Mouse (Mus musculus) small intestine, adult 2 months (tissue): Measurements from ENCODE around the gene Cd300ld3. TPM values are rescaled to one million over a fixed set of nuclear protein-coding genes. Genes with fewer than 3 reads are reported as not detected.

ENCODE experiments used
- H3K27ac ChIP-seq: fragments of 200-500 bp; 2 replicates; pipeline ENCODE4 v1.5.1; 2012; ENCODE audit warnings: low read depth, low read length, control low read depth, inconsistent platforms; ENCODE audit not compliant: insufficient read depth
- H3K27me3 ChIP-seq: fragments of 200-500 bp; 2 replicates; pipeline ENCODE4 v1.6.1; 2012; ENCODE audit warnings: mild to moderate bottlenecking, moderate library complexity, low read length, inconsistent platforms; ENCODE audit not compliant: control insufficient read depth, insufficient read depth
- H3K36me3 ChIP-seq: fragments of 200-500 bp; 2 replicates; pipeline ENCODE4 v1.6.1; 2012; ENCODE audit warnings: mild to moderate bottlenecking, low read length, control low read depth, inconsistent platforms; ENCODE audit not compliant: control insufficient read depth, insufficient read depth
- H3K4me1 ChIP-seq: fragments of 200-500 bp; 2 replicates; pipeline ENCODE4 v1.6.1; 2012; ENCODE audit warnings: low read length, inconsistent platforms, mixed read lengths; ENCODE audit not compliant: control insufficient read depth, insufficient read depth, insufficient read length
- H3K4me3 ChIP-seq: fragments of 200-500 bp; 2 replicates; pipeline ENCODE4 v1.5.1; 2012; ENCODE audit warnings: low read depth, mild to moderate bottlenecking, control low read depth, inconsistent platforms, low read length, moderate library complexity
- CTCF ChIP-seq: fragments of 200-500 bp; IDR thresholded peaks from 2 replicates; pipeline ENCODE4 v1.5.1; 2012; ENCODE audit warnings: low read depth, mild to moderate bottlenecking, control low read depth, inconsistent platforms, low read length, moderate library complexity, mixed read lengths; ENCODE audit not compliant: insufficient replicate concordance, insufficient read length; ENCODE audit errors: extremely low read depth
- POLR2A ChIP-seq: fragments of 200-500 bp; IDR thresholded peaks from 2 replicates; pipeline ENCODE4 v1.6.1; 2012; ENCODE audit warnings: low read depth, mild to moderate bottlenecking, control low read depth, inconsistent platforms, low read length, moderate library complexity
- WGBS: fragments of 180-500 bp; shearing (Covaris S2); methylation state at CpG from one replicate; pipeline ENCODE4 v1.1.7; 2018; 5-methylcytosine and 5-hydroxymethylcytosine counted together
- polyA plus RNA-seq: library from polyadenylated mRNA; depleted of rRNA; stranded (reverse); fragments of >200 nt; gene quantifications from 2 replicates; pipeline ENCODE4 v1.2.3, GENCODE M21; 2012

Cd300ld3 gene
- polyA plus RNA-seq, 1 experiment = 1.1 TPM

DNA sequence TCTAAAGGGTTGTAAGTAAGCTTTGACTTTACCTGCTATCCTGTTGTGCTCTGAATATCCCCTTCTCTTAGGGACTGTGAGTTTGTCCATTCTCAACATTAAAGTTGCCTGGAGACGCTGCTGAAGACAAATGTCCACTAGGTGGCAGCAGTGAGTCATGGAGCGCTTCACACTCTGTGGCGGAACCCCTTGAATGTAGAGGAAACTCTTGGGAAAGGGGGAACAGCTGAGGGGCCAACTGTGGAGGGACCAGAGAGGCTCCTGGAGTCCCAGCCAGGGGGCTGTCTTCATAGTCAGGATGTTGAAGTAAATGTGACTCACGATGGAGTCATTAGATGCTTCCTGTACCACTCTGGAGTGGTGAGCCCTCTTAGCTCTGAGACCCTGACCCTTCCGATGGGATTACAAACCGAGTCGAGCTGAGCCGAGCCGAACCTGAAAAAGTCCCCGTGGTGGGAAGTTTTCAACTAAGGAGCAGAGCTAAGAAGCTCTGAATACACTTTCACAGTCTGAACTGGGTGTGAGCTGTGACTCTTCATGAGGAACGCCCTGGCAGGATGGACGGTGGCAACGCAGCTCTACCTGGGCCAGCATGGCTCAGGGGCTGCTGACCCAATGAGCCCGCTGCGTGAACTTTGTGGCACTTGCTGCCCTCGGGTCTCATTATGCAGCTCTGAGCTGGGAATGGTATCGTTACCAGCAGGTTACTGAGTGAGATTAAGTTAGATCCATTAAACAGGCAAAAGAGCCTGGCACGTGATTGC lies 35.3 kb upstream of the Cd300ld3 start:
- WGBS = 29% methylated on average over 18 of the region's 18 CpGs

DNA sequence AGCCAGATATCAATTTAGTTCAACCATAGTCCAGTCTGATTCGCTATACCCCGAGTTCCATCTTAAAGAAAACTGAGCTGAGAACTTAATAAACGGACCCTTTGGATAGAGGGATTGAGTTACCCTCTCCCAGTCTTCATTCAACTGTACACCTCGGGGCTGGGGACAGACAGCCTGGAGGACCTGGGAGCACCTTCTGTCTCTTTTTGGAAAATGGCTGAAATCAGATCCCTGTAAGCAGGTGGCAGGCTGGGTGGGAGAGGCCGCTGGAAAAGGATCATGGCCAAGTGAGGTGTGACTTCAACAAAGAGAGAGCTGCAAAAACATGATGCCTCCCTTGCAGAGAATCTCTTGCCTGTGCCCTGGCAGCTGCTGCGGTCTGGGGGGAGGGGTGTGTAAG lies 34.0 kb upstream of the Cd300ld3 start:
- Histone ChIP-seq H3K27ac (no peak overlapping the region), H3K27me3 (no peaks in the 10 kb centered on the region), H3K4me3 (no peak overlapping the region), H3K4me1 (peaks cover 16% of the 10 kb centered on the region), H3K36me3 (no peaks in the 10 kb centered on the region)
- 66% methylated on average over 6 of the region's 6 CpGs for WGBS
- no peak for TF ChIP-seq CTCF
- TF ChIP-seq POLR2A = no peak

More for the DNA sequence above, 35.3 kb upstream of the Cd300ld3 start:
- Histone ChIP-seq H3K4me3 (no peak overlapping the region), H3K4me1 (peaks cover 16% of the 10 kb centered on the region), H3K27ac (peak overlapping the region; percentile 66), H3K36me3 (no peaks in the 10 kb centered on the region), H3K27me3 (no peaks in the 10 kb centered on the region)
- TF ChIP-seq POLR2A (no peak), CTCF (peak; percentile 96; the same call in 1 of the 2 replicates)

DNA sequence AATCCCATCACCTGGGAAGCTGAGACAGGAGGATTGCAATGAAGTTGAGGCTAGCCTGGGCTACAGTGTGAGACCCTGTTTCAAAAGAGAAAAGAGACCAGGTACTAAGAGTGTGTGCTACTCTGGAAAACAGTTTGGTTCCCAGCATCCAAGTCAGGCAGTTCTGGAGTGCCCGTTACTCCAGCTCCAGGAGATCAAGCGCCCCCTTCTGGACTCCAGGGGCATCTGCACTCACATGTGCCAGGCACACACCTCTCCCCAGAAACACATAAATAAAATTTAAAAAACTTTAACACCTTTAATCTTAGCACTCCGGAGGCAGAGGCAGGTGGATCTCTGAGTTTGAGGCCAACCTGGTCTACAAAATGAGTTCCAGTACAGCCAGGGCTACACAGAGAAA lies 33.2 kb upstream of the Cd300ld3 start:
- no peak for TF ChIP-seq POLR2A
- no peak for TF ChIP-seq CTCF
- Histone ChIP-seq H3K36me3 (no peaks in the 10 kb centered on the region), H3K27ac (no peak overlapping the region), H3K27me3 (no peaks in the 10 kb centered on the region), H3K4me1 (peaks cover 16% of the 10 kb centered on the region), H3K4me3 (no peak overlapping the region)
- 61% methylated on average over 3 of the region's 3 CpGs for WGBS

DNA sequence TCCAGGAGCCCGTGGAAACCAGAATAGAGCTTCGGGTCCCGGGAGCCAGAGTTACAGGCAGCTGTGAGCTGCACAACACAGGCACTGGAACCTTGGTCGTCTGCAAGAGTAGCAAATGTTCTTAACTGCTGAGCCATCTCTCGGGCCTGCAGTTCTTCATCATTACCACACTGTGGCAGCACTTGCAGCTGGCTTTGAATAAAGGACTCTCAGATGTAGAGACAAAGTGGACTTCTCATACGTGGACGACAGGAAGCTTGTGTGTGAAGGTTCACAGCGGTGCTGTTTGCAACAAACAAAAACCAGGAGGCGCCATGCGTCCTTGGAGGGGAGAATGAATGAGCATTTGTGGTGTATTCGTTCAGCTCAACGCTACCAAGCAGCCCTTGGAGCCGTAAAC lies 32.7 kb upstream of the Cd300ld3 start:
- 30% methylated on average over 13 of the region's 13 CpGs for WGBS
- no peak for TF ChIP-seq POLR2A
- peak; percentile 62; the same call in 1 of the 2 replicates for TF ChIP-seq CTCF
- H3K4me3 ChIP-seq = no peak overlapping the region
- no peaks in the 10 kb centered on the region for H3K27me3 ChIP-seq
- no peaks in the 10 kb centered on the region for H3K36me3 ChIP-seq
- peaks cover 16% of the 10 kb centered on the region for H3K4me1 ChIP-seq
- no peak overlapping the region for H3K27ac ChIP-seq

DNA sequence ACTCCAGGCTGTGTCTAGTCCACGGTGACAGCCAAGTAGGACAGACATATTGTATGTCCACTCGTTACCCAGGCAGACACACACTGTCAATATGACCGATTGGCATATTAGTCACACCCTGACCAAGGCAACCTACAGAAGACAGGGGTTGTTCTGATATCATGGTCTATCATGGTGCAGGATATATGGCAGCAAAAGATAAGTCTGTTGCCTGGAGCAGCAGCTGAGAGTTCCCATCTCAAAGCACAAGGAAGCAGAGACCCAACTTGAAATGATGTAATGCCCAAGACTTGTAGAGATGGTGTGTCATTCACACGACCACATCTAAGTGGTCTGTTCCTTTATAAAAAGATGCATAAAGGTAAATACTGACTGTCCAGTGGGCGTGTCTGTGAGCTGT lies 30.5 kb upstream of the Cd300ld3 start:
- H3K4me3 ChIP-seq = no peak overlapping the region
- no peaks in the 10 kb centered on the region for H3K36me3 ChIP-seq
- H3K27me3 ChIP-seq = no peaks in the 10 kb centered on the region
- TF ChIP-seq POLR2A = no peak
- no peak for TF ChIP-seq CTCF
- no peak overlapping the region for H3K27ac ChIP-seq
- H3K4me1 ChIP-seq = peaks cover 3% of the 10 kb centered on the region
- 74% methylated on average over 5 of the region's 5 CpGs for WGBS

DNA sequence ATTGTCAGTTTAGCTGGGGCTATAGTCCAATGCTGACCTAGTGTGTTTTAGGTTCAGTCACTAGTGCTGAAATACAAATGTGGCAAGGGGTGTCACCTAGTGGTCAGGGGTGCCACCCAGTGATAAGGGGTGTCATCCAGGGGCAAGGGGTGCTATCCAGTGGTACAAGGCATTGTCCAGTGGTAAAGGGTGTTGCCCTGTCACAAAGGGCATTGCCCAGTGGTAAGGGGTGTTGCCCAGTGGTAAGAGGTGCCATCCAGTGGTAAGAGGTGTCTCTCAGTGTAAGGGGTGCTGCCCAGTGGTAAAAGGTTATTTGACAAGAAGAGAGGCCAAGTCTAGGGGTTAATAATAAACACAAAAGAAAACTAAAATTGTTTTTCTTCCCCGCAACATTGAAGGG lies 29.2 kb upstream of the Cd300ld3 start:
- no peaks in the 10 kb centered on the region for H3K36me3 ChIP-seq
- 91% methylated on average over 1 of the region's 1 CpGs for WGBS
- TF ChIP-seq CTCF (no peak), POLR2A (no peak)

DNA sequence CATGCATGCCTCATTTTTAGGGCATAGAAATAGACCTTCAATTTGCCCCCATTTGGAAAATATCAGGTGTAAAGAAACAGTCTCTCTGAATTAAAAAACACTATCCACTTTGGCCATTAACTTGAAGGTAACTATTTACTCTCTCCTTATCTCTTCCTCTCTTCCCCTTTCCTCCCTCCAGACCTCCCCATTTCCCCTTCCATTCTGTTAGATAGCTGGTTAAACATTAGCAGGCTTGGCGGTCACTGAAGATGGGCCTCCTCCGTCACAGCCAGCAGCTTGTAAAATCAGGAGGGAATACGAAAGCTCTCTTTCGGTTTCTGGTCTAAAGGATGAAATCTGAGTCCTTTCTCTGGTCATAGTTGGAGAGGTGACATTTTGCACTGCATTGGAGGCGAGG lies 27.6 kb upstream of the Cd300ld3 start:
- no peaks in the 10 kb centered on the region for H3K36me3 ChIP-seq
- TF ChIP-seq POLR2A = no peak
- no peak for TF ChIP-seq CTCF
- WGBS = 19% methylated on average over 5 of the region's 5 CpGs
- H3K27ac ChIP-seq = no peak overlapping the region
- H3K4me3 ChIP-seq = no peak overlapping the region
- 0 out of 2 replicates have a peak, but pooled peaks cover 5% of the 10 kb centered on the region for H3K27me3 ChIP-seq
- peaks cover 7% of the 10 kb centered on the region for H3K4me1 ChIP-seq

More for the DNA sequence above, 29.2 kb upstream of the Cd300ld3 start:
- Histone ChIP-seq H3K27me3 (no peaks in the 10 kb centered on the region), H3K4me3 (no peak overlapping the region), H3K4me1 (no peaks in the 10 kb centered on the region; the same call in 1 of the 2 replicates), H3K27ac (no peak overlapping the region)
